Mouse (Mus musculus): ENCODE data around the gene Cyp26b1.

Cyp26b1 gene

GRCm38 (mm10) chr6:84562948-84563347 lies 30.8 kb downstream of the Cyp26b1 start:
- no peak for DNase-seq (ENCODE audit: low read depth, low spot score)

- DNase-seq (ENCODE audit: low read depth, low spot score): no peak
Measured at GRCm38 (mm10) chr6:84561171-84561570, 32.5 kb downstream of the Cyp26b1 start.

- no peak for DNase-seq (ENCODE audit: low read depth, low spot score)
Measured at GRCm38 (mm10) chr6:84549852-84550437, 43.8 kb downstream of the Cyp26b1 start.

GRCm38 (mm10) chr6:84545428-84545827 lies 48.3 kb downstream of the Cyp26b1 start:
- DNase-seq (ENCODE audit: low read depth, low spot score): peak; percentile 2

- no peak for DNase-seq (ENCODE audit: low read depth, low spot score)
Measured at GRCm38 (mm10) chr6:84544359-84544758, 49.3 kb downstream of the Cyp26b1 start.

- no peak for DNase-seq (ENCODE audit: low read depth, low spot score)
Measured at GRCm38 (mm10) chr6:84543516-84543915, 50.2 kb downstream of the Cyp26b1 start.

GRCm38 (mm10) chr6:84539924-84540323 lies 53.8 kb downstream of the Cyp26b1 start:
- no peak for DNase-seq (ENCODE audit: low read depth, low spot score)

GRCm38 (mm10) chr6:84538681-84539080 lies 55.0 kb downstream of the Cyp26b1 start:
- DNase-seq (ENCODE audit: low read depth, low spot score): no peak

- no peak for DNase-seq (ENCODE audit: low read depth, low spot score)
Measured at GRCm38 (mm10) chr6:84537611-84538197, 56.0 kb downstream of the Cyp26b1 start.

- DNase-seq (ENCODE audit: low read depth, low spot score): no peak
Measured at GRCm38 (mm10) chr6:84534944-84535343, 58.8 kb downstream of the Cyp26b1 start.

GRCm38 (mm10) chr6:84529912-84530311 lies 63.8 kb downstream of the Cyp26b1 start:
- DNase-seq (ENCODE audit: low read depth, low spot score): no peak

- no peak for DNase-seq (ENCODE audit: low read depth, low spot score)
Measured at GRCm38 (mm10) chr6:84524901-84525601, 68.7 kb downstream of the Cyp26b1 start.

All from A20 (cell line).